Mouse (Mus musculus): ENCODE measurements around the gene Ldb2. TPM values are rescaled to one million over a fixed set of nuclear protein-coding genes. Genes with fewer than 3 reads are reported as not detected.

Gene Ldb2
- polyA plus RNA-seq, 1 experiment from 2014 or later: 89.3 TPM

GRCm38 (mm10) chr5:44779340-44779739, 20.1 kb downstream of the Ldb2 start:
- no peak overlapping the region for H3K4me2 ChIP-seq (replicated peaks; ENCODE audit: low read depth, low read length)
- no peak overlapping the region for H3K27ac ChIP-seq (ENCODE audit: low read depth, low read length)
- H3K27me3 ChIP-seq (ENCODE audit: control insufficient read depth, insufficient read depth, low read length): no peaks in the 10 kb centered on the region
- H3K4me3 ChIP-seq (ENCODE audit: low read length): no peak overlapping the region
- no peak for ATAC-seq (ENCODE audit: low FRiP score, low TSS enrichment)
- H3K9me3 ChIP-seq (ENCODE audit: control insufficient read depth, low read length): no peaks in the 10 kb centered on the region
- 91% methylated on average over 4 of the region's 4 CpGs for WGBS
- H3K36me3 ChIP-seq (ENCODE audit: control insufficient read depth, insufficient read depth, low read length): no peaks in the 10 kb centered on the region
- 0 out of 2 replicates have a peak, but pooled peaks cover under 1% of the 10 kb centered on the region for H3K4me1 ChIP-seq (ENCODE audit: control insufficient read depth, insufficient read depth, low read length)
- H3K9ac ChIP-seq (ENCODE audit: low read depth, low read length): no peak overlapping the region

GRCm38 (mm10) chr5:44768472-44768871, 31.0 kb downstream of the Ldb2 start:
- Histone ChIP-seq H3K4me1 (ENCODE audit: control insufficient read depth, insufficient read depth, low read length) (no peaks in the 10 kb centered on the region), H3K9ac (ENCODE audit: low read depth, low read length) (no peak overlapping the region), H3K27ac (ENCODE audit: low read depth, low read length) (no peak overlapping the region), H3K4me3 (ENCODE audit: low read length) (no peak overlapping the region), H3K27me3 (ENCODE audit: control insufficient read depth, insufficient read depth, low read length) (no peaks in the 10 kb centered on the region), H3K9me3 (ENCODE audit: control insufficient read depth, low read length) (no peaks in the 10 kb centered on the region), H3K36me3 (ENCODE audit: control insufficient read depth, insufficient read depth, low read length) (peaks cover 4% of the 10 kb centered on the region; the same call in 1 of the 2 replicates), H3K4me2 (replicated peaks; ENCODE audit: low read depth, low read length) (no peak overlapping the region)
- no peak for ATAC-seq (ENCODE audit: low FRiP score, low TSS enrichment)
- WGBS: 89% methylated on average over 8 of the region's 8 CpGs

- H3K27me3 ChIP-seq (ENCODE audit: control insufficient read depth, insufficient read depth, low read length): no peaks in the 10 kb centered on the region
- H3K36me3 ChIP-seq (ENCODE audit: control insufficient read depth, insufficient read depth, low read length): 0 out of 2 replicates have a peak, but pooled peaks cover under 1% of the 10 kb centered on the region
- H3K9ac ChIP-seq (ENCODE audit: low read depth, low read length): no peak overlapping the region
- H3K9me3 ChIP-seq (ENCODE audit: control insufficient read depth, low read length): no peaks in the 10 kb centered on the region
- 78% methylated on average over 7 of the region's 7 CpGs for WGBS
- no peak overlapping the region for H3K4me3 ChIP-seq (ENCODE audit: low read length)
- H3K4me1 ChIP-seq (ENCODE audit: control insufficient read depth, insufficient read depth, low read length): no peaks in the 10 kb centered on the region
- no peak for ATAC-seq (ENCODE audit: low FRiP score, low TSS enrichment)
- no peak overlapping the region for H3K4me2 ChIP-seq (replicated peaks; ENCODE audit: low read depth, low read length)
- H3K27ac ChIP-seq (ENCODE audit: low read depth, low read length): no peak overlapping the region
These were observed 34.6 kb downstream of the Ldb2 start for GRCm38 (mm10) chr5:44764911-44765310.

GRCm38 (mm10) chr5:44759178-44759577, 40.3 kb downstream of the Ldb2 start:
- no peak for ATAC-seq (ENCODE audit: low FRiP score, low TSS enrichment)
- H3K4me2 ChIP-seq (replicated peaks; ENCODE audit: low read depth, low read length): no peak overlapping the region
- no peaks in the 10 kb centered on the region for H3K27me3 ChIP-seq (ENCODE audit: control insufficient read depth, insufficient read depth, low read length)
- 80% methylated on average over 4 of the region's 4 CpGs for WGBS
- no peak overlapping the region for H3K4me3 ChIP-seq (ENCODE audit: low read length)
- no peaks in the 10 kb centered on the region for H3K4me1 ChIP-seq (ENCODE audit: control insufficient read depth, insufficient read depth, low read length)
- no peaks in the 10 kb centered on the region for H3K9me3 ChIP-seq (ENCODE audit: control insufficient read depth, low read length)
- H3K36me3 ChIP-seq (ENCODE audit: control insufficient read depth, insufficient read depth, low read length): no peaks in the 10 kb centered on the region
- H3K27ac ChIP-seq (ENCODE audit: low read depth, low read length): no peak overlapping the region; the same call in 1 of the 2 replicates
- H3K9ac ChIP-seq (ENCODE audit: low read depth, low read length): no peak overlapping the region

- Histone ChIP-seq H3K9me3 (ENCODE audit: control insufficient read depth, low read length) (no peaks in the 10 kb centered on the region), H3K4me3 (ENCODE audit: low read length) (no peak overlapping the region), H3K36me3 (ENCODE audit: control insufficient read depth, insufficient read depth, low read length) (no peaks in the 10 kb centered on the region), H3K27me3 (ENCODE audit: control insufficient read depth, insufficient read depth, low read length) (no peaks in the 10 kb centered on the region), H3K27ac (ENCODE audit: low read depth, low read length) (no peak overlapping the region), H3K4me1 (ENCODE audit: control insufficient read depth, insufficient read depth, low read length) (no peaks in the 10 kb centered on the region), H3K4me2 (replicated peaks; ENCODE audit: low read depth, low read length) (no peak overlapping the region), H3K9ac (ENCODE audit: low read depth, low read length) (no peak overlapping the region)
- no peak for ATAC-seq (ENCODE audit: low FRiP score, low TSS enrichment)
- 46% methylated on average over 1 of the region's 1 CpGs for WGBS
These were observed 45.1 kb downstream of the Ldb2 start for GRCm38 (mm10) chr5:44754156-44754910.

GRCm38 (mm10) chr5:44745706-44746105, 53.8 kb downstream of the Ldb2 start:
- H3K27ac ChIP-seq (ENCODE audit: low read depth, low read length): no peak overlapping the region
- no peaks in the 10 kb centered on the region for H3K9me3 ChIP-seq (ENCODE audit: control insufficient read depth, low read length)
- no peak overlapping the region for H3K4me3 ChIP-seq (ENCODE audit: low read length)
- no peaks in the 10 kb centered on the region for H3K27me3 ChIP-seq (ENCODE audit: control insufficient read depth, insufficient read depth, low read length)
- H3K4me2 ChIP-seq (replicated peaks; ENCODE audit: low read depth, low read length): no peak overlapping the region
- no peaks in the 10 kb centered on the region for H3K4me1 ChIP-seq (ENCODE audit: control insufficient read depth, insufficient read depth, low read length)
- H3K9ac ChIP-seq (ENCODE audit: low read depth, low read length): no peak overlapping the region
- 95% methylated on average over 1 of the region's 1 CpGs for WGBS
- no peak for ATAC-seq (ENCODE audit: low FRiP score, low TSS enrichment)
- H3K36me3 ChIP-seq (ENCODE audit: control insufficient read depth, insufficient read depth, low read length): no peaks in the 10 kb centered on the region

- WGBS: 86% methylated on average over 3 of the region's 3 CpGs
These were observed 63.1 kb downstream of the Ldb2 start for GRCm38 (mm10) chr5:44736366-44736765.

GRCm38 (mm10) chr5:44734131-44734723, 65.3 kb downstream of the Ldb2 start:
- H3K4me2 ChIP-seq (replicated peaks; ENCODE audit: low read depth, low read length): no peak overlapping the region
- H3K4me1 ChIP-seq (ENCODE audit: control insufficient read depth, insufficient read depth, low read length): no peaks in the 10 kb centered on the region
- H3K27me3 ChIP-seq (ENCODE audit: control insufficient read depth, insufficient read depth, low read length): no peaks in the 10 kb centered on the region
- no peak for ATAC-seq (ENCODE audit: low FRiP score, low TSS enrichment)
- H3K4me3 ChIP-seq (ENCODE audit: low read length): no peak overlapping the region
- no peaks in the 10 kb centered on the region for H3K9me3 ChIP-seq (ENCODE audit: control insufficient read depth, low read length)
- H3K9ac ChIP-seq (ENCODE audit: low read depth, low read length): no peak overlapping the region
- H3K36me3 ChIP-seq (ENCODE audit: control insufficient read depth, insufficient read depth, low read length): no peaks in the 10 kb centered on the region
- H3K27ac ChIP-seq (ENCODE audit: low read depth, low read length): no peak overlapping the region
- 87% methylated on average over 3 of the region's 3 CpGs for WGBS

More at GRCm38 (mm10) chr5:44736366-44736765, 63.1 kb downstream of the Ldb2 start:
- Histone ChIP-seq H3K36me3 (ENCODE audit: control insufficient read depth, insufficient read depth, low read length) (no peaks in the 10 kb centered on the region), H3K27me3 (ENCODE audit: control insufficient read depth, insufficient read depth, low read length) (no peaks in the 10 kb centered on the region), H3K4me1 (ENCODE audit: control insufficient read depth, insufficient read depth, low read length) (no peaks in the 10 kb centered on the region), H3K27ac (ENCODE audit: low read depth, low read length) (no peak overlapping the region), H3K4me2 (replicated peaks; ENCODE audit: low read depth, low read length) (no peak overlapping the region), H3K9me3 (ENCODE audit: control insufficient read depth, low read length) (no peaks in the 10 kb centered on the region), H3K4me3 (ENCODE audit: low read length) (no peak overlapping the region), H3K9ac (ENCODE audit: low read depth, low read length) (no peak overlapping the region)
- ATAC-seq (ENCODE audit: low FRiP score, low TSS enrichment): no peak

GRCm38 (mm10) chr5:44729646-44730310, 69.7 kb downstream of the Ldb2 start:
- Histone ChIP-seq H3K4me2 (replicated peaks; ENCODE audit: low read depth, low read length) (no peak overlapping the region), H3K36me3 (ENCODE audit: control insufficient read depth, insufficient read depth, low read length) (no peaks in the 10 kb centered on the region), H3K4me1 (ENCODE audit: control insufficient read depth, insufficient read depth, low read length) (no peaks in the 10 kb centered on the region), H3K27ac (ENCODE audit: low read depth, low read length) (no peak overlapping the region), H3K4me3 (ENCODE audit: low read length) (no peak overlapping the region), H3K27me3 (ENCODE audit: control insufficient read depth, insufficient read depth, low read length) (no peaks in the 10 kb centered on the region), H3K9ac (ENCODE audit: low read depth, low read length) (no peak overlapping the region), H3K9me3 (ENCODE audit: control insufficient read depth, low read length) (no peaks in the 10 kb centered on the region)
- 72% methylated on average over 8 of the region's 8 CpGs for WGBS
- ATAC-seq (ENCODE audit: low FRiP score, low TSS enrichment): no peak

Data from kidney, embryonic 14.5 days (tissue).